Mouse (Mus musculus): ENCODE results near the gene Prkd1. TPM values are rescaled to one million over a fixed set of nuclear protein-coding genes. Genes with fewer than 3 reads are reported as not detected.

Gene Prkd1
- total and polyA plus RNA-seq, 3 experiments: not detected

DNA sequence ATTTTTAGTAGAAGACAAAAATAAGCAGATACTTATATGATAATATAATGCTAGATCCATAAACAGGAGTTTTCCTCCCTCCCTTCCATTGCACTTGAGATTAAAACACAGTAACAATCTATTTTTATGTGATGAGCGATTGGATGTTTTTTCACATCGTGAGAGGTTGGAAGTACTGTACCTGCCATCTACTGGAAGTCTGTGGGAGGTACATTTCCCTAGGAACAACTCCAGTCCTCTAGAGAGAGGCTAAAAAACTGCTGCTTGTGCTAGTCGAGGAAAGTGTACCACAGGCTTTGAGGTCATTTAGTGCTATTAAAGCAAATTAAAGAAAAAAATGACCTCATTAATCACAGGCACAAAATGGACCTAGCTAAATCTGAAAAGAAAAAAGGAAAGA, 48.6 kb upstream of the Prkd1 start (continued):
- TF ChIP-seq PAX5 (IDR thresholded peaks at IDR 0.05; ENCODE audit: low read length): no peak
- no peak for TF ChIP-seq EP300 (IDR thresholded peaks at IDR 0.05; ENCODE audit: low read length)

DNA sequence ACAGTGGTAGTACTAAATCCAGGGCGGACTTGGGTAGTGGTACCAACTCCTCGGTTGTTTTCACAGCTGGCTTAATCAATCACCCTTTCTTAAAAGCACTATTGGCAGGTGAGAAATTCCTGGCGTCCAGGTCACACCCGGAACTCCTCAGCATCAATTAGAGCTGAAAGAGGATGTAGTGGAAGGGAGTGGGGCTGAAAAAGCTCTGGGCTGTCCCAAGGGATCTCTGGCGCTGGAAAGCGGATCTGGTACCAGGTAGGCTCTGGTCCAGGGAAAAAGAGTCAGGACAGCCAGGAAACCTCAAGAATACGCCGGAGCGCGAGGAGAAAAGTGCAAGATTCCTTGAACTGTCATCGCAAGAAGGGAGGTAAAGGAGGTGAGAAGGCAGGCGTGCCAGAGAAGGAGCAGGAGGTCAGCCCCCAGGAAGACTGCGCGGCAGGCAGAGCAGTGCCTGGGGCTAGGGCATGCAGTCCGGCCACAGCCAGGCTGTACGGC, 675 bp downstream of the Prkd1 start:
- Histone ChIP-seq H3K27me3 (replicated peaks) (no peaks in the 10 kb centered on the region), H3K9me3 (replicated peaks; ENCODE audit: low read length) (peaks cover 57% of the 10 kb centered on the region), H3K4me3 (replicated peaks in 1 of 3; ENCODE audit: low read depth in 2 of 3, low read length in 2 of 3, poor library complexity in 1 of 3) (no peak overlapping the region), H3K36me3 (replicated peaks in 1 of 2; ENCODE audit: control insufficient read depth in 1 of 2, insufficient read depth in 1 of 2, low read length in 1 of 2) (no peaks in the 10 kb centered on the region), H3K27ac (ENCODE audit: insufficient read depth, low read depth) (no peak overlapping the region), H3K9ac (ENCODE audit: insufficient read depth, low read depth) (no peak overlapping the region), H3K79me2 (replicated peaks; ENCODE audit: control insufficient read depth, extremely low read depth, insufficient read depth, poor library complexity, severe bottlenecking) (no peaks in the 10 kb centered on the region), H3K4me2 (ENCODE audit: insufficient read depth, low read depth, poor library complexity, severe bottlenecking) (no peak overlapping the region), H3K4me1 (ENCODE audit: control insufficient read depth in 1 of 2, insufficient read depth in 2 of 2) (no peaks in the 10 kb centered on the region)
- in situ Hi-C loops (cut with MboI; ENCODE audit: low pct_ligation_motif_present, low pct_unique_long_range_greater_than_20kb, low sequenced_read_pairs): no loop called here
- DNase-seq (ENCODE audit: extremely low read depth): no peak
- TF ChIP-seq IRF4 (IDR thresholded peaks at IDR 0.05; ENCODE audit: low read depth, low read length) (no peak), RCOR1 (conservative IDR thresholded peaks at IDR 0.05; ENCODE audit: low read depth, low read length) (no peak), ZKSCAN1 (IDR thresholded peaks at IDR 0.05; ENCODE audit: borderline replicate concordance, low read depth, low read length) (no peak), MXI1 (IDR thresholded peaks at IDR 0.05; ENCODE audit: low read depth, low read length) (no peak), MAX (IDR thresholded peaks at IDR 0.05; ENCODE audit: low read length) (no peak), CHD2 (IDR thresholded peaks at IDR 0.05; ENCODE audit: low read length) (no peak)
- dilution Hi-C loops (cut with MboI; ENCODE audit: extremely low pct_ligation_motif_present, extremely low pct_unique_long_range_greater_than_20kb, low sequenced_read_pairs): no loop called here

DNA sequence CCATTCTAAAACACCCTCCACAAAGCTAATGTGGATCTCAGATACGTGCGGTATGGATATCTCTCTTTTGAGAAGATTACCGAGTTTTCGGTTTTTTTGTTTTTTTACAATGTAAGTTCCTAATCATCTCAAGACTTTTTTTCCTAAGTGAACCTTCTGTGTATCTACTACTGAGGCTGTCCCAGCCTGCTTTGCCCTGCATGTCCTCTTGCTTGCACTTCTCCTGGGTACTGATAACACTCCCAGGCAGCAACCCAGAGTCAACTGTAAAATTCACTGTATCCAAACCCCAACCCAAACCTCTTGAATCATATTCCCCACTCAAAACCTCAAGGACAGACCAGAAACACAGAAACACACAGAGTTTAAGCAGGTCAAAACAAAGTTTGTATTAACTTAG, 2.0 kb downstream of the Prkd1 start:
- no peaks in the 10 kb centered on the region for H3K4me1 ChIP-seq (ENCODE audit: control insufficient read depth in 1 of 2, insufficient read depth in 2 of 2)
- dilution Hi-C loops (cut with MboI; ENCODE audit: extremely low pct_ligation_motif_present, extremely low pct_unique_long_range_greater_than_20kb, low sequenced_read_pairs) (no loop called here), in situ Hi-C loops (cut with MboI; ENCODE audit: low pct_ligation_motif_present, low pct_unique_long_range_greater_than_20kb, low sequenced_read_pairs) (no loop called here)
- H3K4me3 ChIP-seq (replicated peaks in 1 of 3; ENCODE audit: low read depth in 2 of 3, low read length in 2 of 3, poor library complexity in 1 of 3): no peak overlapping the region
- no peaks in the 10 kb centered on the region for H3K79me2 ChIP-seq (replicated peaks; ENCODE audit: control insufficient read depth, extremely low read depth, insufficient read depth, poor library complexity, severe bottlenecking)
- no peak overlapping the region for H3K4me2 ChIP-seq (ENCODE audit: insufficient read depth, low read depth, poor library complexity, severe bottlenecking)
- no peak overlapping the region for H3K9ac ChIP-seq (ENCODE audit: insufficient read depth, low read depth)
- no peak for DNase-seq (ENCODE audit: extremely low read depth)
- no peaks in the 10 kb centered on the region for H3K36me3 ChIP-seq (replicated peaks in 1 of 2; ENCODE audit: control insufficient read depth in 1 of 2, insufficient read depth in 1 of 2, low read length in 1 of 2)
- TF ChIP-seq CHD1 (IDR thresholded peaks at IDR 0.05; ENCODE audit: low read depth, low read length) (no peak), CHD2 (IDR thresholded peaks at IDR 0.05; ENCODE audit: low read length) (no peak), MAFK (IDR thresholded peaks at IDR 0.05; ENCODE audit: insufficient replicate concordance, low read length) (no peak), POLR2A (IDR thresholded peaks at IDR 0.05; ENCODE audit: low read depth, low read length) (no peak), ETS1 (conservative IDR thresholded peaks at IDR 0.05; ENCODE audit: low read depth, low read length) (no peak), BHLHE40 (IDR thresholded peaks at IDR 0.05; ENCODE audit: low read depth, low read length) (no peak), SIN3A (IDR thresholded peaks at IDR 0.05; ENCODE audit: low read length) (no peak), JUN (IDR thresholded peaks at IDR 0.05; ENCODE audit: insufficient read depth, low read depth, low read length) (no peak), PAX5 (IDR thresholded peaks at IDR 0.05; ENCODE audit: low read length) (no peak), IRF4 (IDR thresholded peaks at IDR 0.05; ENCODE audit: low read depth, low read length) (no peak), KAT2A (IDR thresholded peaks at IDR 0.05; ENCODE audit: insufficient replicate concordance, low read length) (no peak), MXI1 (IDR thresholded peaks at IDR 0.05; ENCODE audit: low read depth, low read length) (no peak), USF1 (IDR thresholded peaks at IDR 0.05; ENCODE audit: low read depth, low read length) (no peak), UBTF (IDR thresholded peaks at IDR 0.05; ENCODE audit: low read depth, low read length) (no peak)
- no peaks in the 10 kb centered on the region for H3K27me3 ChIP-seq (replicated peaks)
- H3K27ac ChIP-seq (ENCODE audit: insufficient read depth, low read depth): no peak overlapping the region
- H3K9me3 ChIP-seq (replicated peaks; ENCODE audit: low read length): peaks cover 57% of the 10 kb centered on the region

Data from CH12.LX (cell line).